Mouse (Mus musculus) fibroblast of lung, adult 2 months (primary cell): Measurements from ENCODE around the gene Csnk1e.
"Not testable (repeated sequence)": the region's sequence is repeated elsewhere in the genome, so short reads cannot be mapped to it uniquely, and the experiment has no call there.

Source experiments
- DNase-seq: peaks from one replicate; pipeline ENCODE4 v3.0.0-alpha.2; 2011; ENCODE audit warnings: low read depth

Gene Csnk1e

GRCm38 (mm10) chr15:79455106-79455810 is at the start of gene Csnk1e:
Gene Csnk1e (minus strand): TSS chr15:79455566.
- peak; percentile 64 for DNase-seq

GRCm38 (mm10) chr15:79504707-79505452 is 49.5 kb upstream of the Csnk1e start, which contains the start of gene Kcnj4:
Gene Kcnj4 (minus strand): TSS chr15:79505241.
- DNase-seq: no peak

DNA sequence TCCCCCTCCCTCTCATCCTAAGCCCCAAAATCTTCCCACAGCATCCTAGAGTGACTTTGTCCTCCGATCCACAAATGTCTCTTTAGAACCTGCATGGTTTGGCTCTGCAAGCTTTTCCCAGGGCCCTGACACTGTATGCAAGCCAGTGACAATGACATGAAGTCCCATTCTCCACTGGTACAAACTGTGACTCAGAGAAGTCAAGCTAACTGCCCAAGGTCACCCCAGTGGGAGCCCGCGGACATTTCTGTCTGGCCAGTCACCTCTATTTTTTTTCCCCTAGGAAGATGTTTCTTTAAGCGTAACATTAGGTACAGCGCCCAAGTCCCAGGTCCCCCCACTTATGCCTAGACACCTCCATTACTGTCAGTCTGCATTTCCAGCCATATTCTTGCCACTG is 48.1 kb upstream of the Csnk1e start:
- DNase-seq: no peak

GRCm38 (mm10) chr15:79502891-79503341 is 47.5 kb upstream of the Csnk1e start:
- no peak for DNase-seq

GRCm38 (mm10) chr15:79500110-79500509 is 44.7 kb upstream of the Csnk1e start:
- DNase-seq: no peak

DNA sequence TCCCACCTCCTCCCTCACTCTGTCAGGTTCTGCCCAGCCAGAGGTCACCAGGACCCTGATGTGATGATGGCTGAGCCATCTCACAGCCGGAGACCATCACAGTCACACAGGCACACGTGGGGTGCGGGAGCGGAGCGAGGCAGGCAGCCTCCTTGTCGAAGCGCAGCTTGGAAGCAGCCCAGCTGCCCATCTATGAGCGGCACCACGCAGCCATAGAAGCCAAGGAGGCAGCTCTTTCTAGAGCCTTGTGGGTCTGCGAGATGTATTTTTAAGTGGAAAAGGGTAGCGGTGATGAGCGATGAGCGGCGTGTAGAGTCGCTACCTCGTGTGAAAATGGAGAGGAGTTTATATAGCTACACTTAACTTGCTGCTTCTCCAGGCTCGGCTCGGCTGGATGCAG is 38.2 kb upstream of the Csnk1e start:
- no peak for DNase-seq

DNA sequence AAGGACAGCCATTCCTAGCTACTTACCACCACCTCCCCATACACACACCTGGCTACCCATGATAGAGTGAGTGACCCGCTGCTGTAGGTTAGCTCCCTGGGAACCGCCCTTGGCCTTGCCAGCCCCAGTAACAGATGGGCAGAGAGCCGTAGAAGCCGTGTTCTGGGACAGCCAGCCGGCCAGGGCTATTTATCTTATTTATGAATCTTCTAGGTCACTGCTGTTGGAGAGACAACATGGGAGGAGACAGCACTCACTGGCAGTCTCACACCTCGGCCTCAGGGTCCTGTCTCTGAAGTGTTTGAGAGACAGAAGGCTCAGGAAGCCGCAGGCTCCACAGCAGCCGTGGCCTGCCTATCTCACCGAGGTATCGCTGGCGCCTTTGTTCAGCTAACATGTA is 34.1 kb upstream of the Csnk1e start:
- no peak for DNase-seq

DNA sequence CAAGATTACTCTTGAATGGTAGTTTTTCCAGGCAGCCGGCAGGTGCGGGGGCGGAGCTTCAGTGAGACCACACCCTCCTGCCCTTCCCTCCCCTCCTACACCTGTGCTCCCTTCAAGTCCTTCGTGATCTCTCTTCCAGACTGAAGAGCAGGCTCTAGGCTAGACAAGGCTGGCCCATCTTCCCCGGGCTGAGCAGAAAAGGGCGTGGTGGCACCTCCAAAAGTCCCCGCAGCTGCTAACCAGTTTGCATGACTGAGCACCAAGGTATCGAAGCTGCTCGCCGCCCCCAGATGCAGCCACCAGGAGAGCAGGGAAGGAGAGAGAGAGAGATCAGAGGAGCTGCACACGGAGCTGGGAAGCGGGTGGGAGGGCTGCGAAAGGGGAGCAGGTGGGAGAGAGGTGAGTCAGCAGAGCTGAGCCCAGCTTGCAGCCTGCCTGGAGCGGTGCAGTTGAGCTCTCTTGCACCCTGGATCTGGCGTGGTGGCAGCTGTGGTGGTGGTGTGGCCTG is 25.9 kb upstream of the Csnk1e start:
- no peak for DNase-seq

- DNase-seq: no peak
Measured at GRCm38 (mm10) chr15:79477227-79477626, 21.9 kb upstream of the Csnk1e start.

DNA sequence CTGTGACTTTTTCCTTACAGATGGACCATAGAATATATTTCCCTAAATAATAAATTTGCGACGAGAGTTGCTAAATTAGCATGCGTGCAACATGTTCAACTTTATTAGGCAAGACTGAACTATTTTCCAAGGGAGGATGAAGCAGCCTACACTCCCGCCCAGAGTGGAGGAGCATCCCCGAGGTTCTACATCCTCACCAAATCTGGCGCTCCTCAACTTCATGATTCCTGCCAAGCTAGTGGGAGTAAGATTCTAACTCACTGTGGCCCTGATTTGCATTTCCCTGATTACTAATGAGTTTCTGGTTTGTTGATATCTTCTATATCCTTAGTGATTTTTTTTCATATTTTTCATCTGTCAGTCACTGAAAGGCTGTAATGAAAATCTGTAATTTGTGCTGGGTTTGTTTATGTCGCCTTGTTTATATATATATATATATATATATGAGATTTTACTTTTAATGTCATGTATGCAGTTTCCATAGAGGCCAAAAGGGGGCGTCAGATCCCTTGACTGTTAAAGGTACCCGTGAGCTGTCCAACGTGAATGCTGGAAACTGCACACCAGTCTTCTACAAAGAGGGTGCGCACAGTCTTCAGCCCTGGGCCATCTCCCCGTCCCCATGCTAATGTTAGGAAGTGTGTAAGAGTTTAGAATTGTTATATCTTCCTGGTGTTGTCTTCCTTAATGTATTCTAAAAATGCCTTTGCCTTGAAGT is 18.4 kb upstream of the Csnk1e start:
- DNase-seq: no peak

GRCm38 (mm10) chr15:79473042-79473441 is 17.7 kb upstream of the Csnk1e start:
- no peak for DNase-seq

DNA sequence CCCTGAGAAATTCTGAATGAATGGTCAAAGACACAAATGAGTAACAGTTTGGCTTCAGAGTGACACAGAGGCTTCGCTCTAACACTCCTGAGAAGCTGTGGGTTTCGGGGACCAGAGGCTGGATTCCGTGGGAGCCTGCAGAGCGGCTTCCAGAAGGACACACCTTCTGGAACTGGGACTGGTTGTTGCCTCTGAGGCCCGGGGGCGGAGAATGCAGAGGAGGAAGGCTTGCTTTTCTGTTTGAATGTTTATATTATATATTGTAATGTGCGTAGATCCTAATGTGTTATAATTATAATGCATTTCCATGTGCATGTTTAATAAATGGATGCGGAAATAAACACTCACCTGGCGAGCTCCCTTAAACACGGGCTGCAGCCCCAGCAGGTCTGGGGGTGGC is 15.7 kb upstream of the Csnk1e start:
- DNase-seq: no peak

- no peak for DNase-seq
Measured at GRCm38 (mm10) chr15:79470583-79470982, 15.2 kb upstream of the Csnk1e start.

GRCm38 (mm10) chr15:79469577-79469976 is 14.2 kb upstream of the Csnk1e start:
- no peak for DNase-seq

- peak; percentile 55 for DNase-seq
Measured at GRCm38 (mm10) chr15:79466601-79467286, 11.4 kb upstream of the Csnk1e start.

DNA sequence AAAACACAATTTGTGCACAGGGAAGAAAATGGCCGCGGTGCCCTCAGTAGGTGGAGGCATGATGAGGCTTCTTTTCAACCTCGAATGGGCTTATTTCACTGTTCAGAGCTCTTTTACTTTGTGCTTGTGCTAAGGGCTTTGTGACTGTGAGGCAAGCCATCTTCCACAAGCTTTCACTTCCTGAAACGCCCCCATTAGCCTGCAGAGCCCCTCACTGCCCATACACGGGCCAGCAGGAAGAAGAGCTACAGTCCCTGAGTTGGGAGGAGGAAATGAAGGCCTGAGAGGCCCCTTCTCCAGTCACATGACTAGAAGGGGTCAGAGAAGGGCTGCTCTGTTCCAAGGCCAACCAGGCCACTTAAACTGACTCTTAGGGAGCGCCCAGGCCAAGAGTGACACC is 1.2 kb upstream of the Csnk1e start:
- DNase-seq: no peak

DNA sequence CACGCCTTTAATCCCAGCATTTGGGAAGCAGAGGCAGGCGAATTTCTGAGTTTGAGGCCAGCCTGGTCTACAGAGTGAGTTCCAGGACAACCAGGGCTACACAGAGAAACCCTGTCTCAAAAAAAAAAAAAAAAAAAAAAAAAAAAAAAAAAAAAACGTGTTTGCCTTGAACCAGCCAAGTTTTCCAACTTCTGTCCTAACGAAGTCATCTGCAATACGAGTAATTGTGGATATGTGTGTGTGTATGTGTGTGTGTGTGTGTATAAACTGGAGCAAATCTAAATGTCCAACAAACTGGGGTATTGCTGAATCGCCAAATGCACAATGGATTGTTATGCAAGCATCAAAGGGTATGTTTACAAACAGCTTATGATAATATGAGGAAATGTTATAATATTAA is 738 bp upstream of the Csnk1e start:
- DNase-seq: not testable (repeated sequence)

- no peak for DNase-seq
Measured at GRCm38 (mm10) chr15:79453831-79454230, 1.5 kb downstream of the Csnk1e start.

DNA sequence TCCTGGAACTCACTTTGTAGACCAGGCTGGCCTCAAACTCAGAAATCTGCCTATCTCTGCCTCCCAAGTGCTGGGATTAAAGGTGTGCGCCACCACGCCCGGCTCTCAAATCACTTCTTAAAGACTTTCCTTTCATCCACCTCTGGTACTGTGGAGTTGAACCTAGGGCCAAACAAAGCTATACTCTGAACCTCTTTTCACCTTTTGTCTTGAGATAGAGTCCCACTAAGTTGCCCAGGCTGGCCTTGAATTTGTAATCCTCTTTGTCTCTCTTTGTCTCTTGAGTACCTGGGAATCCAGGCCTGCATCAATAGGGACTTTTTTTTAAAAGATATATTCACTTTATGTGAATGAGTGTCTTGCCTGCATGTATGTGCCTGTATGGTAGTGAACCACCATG is 7.3 kb downstream of the Csnk1e start:
- no peak for DNase-seq

DNA sequence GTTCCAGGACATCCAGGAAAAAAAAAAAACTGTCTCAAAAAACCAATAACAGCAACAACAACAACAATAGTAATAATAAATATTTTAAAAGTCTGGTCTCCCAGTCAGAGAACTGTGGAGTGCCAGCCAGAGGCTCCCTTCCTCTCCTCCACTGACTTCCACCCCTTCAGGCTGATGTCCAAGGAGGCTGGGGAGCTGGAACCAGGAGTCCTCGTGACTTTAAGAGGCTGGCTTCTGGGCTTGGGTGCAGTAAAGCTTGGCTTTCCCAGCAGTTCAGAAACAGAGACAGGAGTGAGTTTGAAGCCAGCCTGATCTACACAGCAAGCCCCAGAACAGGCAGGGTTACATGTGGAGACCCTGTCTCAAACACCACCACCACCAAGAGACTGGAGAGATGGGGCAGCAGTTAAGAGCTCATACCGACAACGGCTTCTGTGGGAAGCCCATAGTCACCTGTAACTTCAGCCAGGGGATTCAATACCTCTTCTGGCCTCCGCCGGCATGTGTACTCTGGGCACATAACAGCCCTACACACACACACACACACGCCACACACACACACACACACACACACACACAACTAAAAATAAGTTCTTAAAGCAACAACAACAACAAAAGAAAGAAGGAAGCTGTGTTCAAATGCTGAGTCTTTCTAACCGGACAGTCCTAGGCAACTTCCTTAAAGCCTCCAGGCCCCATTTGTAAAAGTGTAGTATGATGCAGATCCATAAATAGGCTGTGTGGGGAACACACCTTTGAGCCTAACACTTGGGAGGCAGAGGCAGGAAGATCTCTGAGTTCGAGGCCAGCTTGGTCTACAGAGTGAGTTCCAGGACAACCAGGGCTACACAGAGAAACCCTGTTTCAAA is 9.3 kb downstream of the Csnk1e start:
- peak; percentile 54 for DNase-seq

GRCm38 (mm10) chr15:79443856-79444410 is 11.4 kb downstream of the Csnk1e start:
- DNase-seq: no peak
